Mouse (Mus musculus): ENCODE results near the gene Dhdds. TPM values are rescaled to one million over a fixed set of nuclear protein-coding genes. Genes with fewer than 3 reads are reported as not detected.
A peak's percentile ranks its signal among the peaks of the same experiment; 100 is the strongest.

The Dhdds gene
- polyA plus RNA-seq, 1 experiment = 30.2 TPM

DNA sequence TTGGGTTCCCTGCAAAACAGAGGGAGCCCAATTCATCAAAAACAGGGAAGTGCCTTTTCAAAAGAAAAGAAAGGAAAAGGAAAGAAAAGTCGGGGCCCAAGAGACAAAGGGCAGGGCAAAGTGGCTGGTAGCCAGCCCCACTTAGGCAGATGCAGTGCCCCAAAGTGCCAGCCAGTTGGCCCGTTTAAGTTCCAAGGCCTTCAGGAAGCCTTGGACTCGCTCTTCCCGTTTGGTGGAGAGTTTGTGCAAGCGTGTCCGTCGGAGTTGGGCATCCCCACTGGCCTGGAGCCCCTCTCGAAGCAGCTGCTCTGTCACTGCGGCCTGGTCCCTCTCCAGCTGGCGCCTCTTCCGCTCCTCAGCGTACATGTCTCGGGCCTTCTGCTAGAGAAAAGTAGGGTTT lies 29.8 kb downstream of the Dhdds start:
- 81% methylated on average over 13 of the region's 13 CpGs for WGBS
- Histone ChIP-seq H3K4me1 (ENCODE audit: control insufficient read depth, insufficient read depth, low read length) (no peaks in the 10 kb centered on the region; the same call in 1 of the 2 replicates), H3K4me3 (replicated peaks; ENCODE audit: control insufficient read depth, low read depth, low read length) (no peak overlapping the region), H3K27ac (ENCODE audit: control insufficient read depth, insufficient read depth, low read depth, low read length, poor library complexity) (no peak overlapping the region)
- TF ChIP-seq CTCF (IDR thresholded peaks at IDR 0.05; ENCODE audit: control insufficient read depth, insufficient read depth, low read length) (no peak), POLR2A (IDR thresholded peaks at IDR 0.05; ENCODE audit: borderline replicate concordance, control insufficient read depth, low read depth, low read length) (no peak)

DNA sequence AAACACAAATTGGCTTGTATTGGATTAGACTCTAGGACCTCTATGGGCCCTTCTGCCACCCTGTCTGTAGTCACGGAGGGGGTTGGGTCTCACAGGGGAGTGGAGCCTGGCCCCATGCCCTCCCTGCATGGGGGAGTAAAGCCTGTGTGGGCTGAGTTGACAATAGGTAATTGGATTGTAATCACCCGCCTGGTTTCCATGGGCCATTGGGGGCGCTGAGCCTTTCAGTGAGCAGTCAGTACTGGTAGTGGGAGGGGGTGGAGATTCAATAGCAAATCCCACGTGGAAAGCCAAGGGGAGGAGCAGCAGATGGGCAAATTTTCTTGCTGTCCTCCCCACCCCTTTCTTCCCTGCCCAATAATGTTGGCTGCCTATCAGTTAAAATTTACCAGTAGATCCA lies 30.5 kb downstream of the Dhdds start:
- H3K4me3 ChIP-seq (replicated peaks; ENCODE audit: control insufficient read depth, low read depth, low read length) = no peak overlapping the region
- TF ChIP-seq CTCF (IDR thresholded peaks at IDR 0.05; ENCODE audit: control insufficient read depth, insufficient read depth, low read length) = no peak
- TF ChIP-seq POLR2A (IDR thresholded peaks at IDR 0.05; ENCODE audit: borderline replicate concordance, control insufficient read depth, low read depth, low read length) = no peak
- 71% methylated on average over 4 of the region's 4 CpGs for WGBS
- H3K27ac ChIP-seq (ENCODE audit: control insufficient read depth, insufficient read depth, low read depth, low read length, poor library complexity) = peak overlapping the region; percentile 99; the same call in 1 of the 2 replicates
- H3K4me1 ChIP-seq (ENCODE audit: control insufficient read depth, insufficient read depth, low read length) = no peaks in the 10 kb centered on the region; the same call in 1 of the 2 replicates

DNA sequence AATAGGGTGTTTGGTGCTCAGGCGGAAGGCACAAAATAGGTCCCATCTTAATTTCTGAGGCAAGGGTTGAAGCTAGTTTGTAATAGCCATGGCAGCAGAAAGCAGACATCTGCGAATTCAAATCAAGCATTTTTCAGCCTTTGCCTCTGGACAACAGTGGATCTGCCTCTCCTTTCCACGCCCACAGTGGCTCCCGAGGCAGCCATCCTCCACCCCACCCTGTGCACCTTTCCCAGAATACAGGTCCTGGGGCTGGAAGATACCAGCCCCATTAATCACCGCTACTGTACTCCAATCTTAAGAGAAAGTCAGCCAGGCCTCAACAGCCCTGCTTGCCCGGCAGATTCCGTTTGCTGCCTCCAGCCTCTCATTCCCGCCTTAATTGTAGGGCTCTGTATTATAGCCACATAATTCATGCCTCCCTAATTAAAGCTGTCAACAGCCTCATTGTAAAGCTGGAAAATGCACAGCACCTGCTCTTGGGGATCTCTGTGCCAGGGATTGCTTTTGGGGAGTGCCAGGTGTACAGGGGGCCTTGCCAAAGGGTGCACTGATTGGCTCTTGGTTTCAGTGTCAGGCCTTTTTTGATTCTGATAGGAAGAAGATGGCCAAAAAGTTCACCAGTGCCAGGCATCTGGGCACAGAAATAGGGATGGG lies 31.5 kb downstream of the Dhdds start:
- H3K4me1 ChIP-seq (ENCODE audit: control insufficient read depth, insufficient read depth, low read length) = no peaks in the 10 kb centered on the region; the same call in 1 of the 2 replicates
- no peak for TF ChIP-seq CTCF (IDR thresholded peaks at IDR 0.05; ENCODE audit: control insufficient read depth, insufficient read depth, low read length)
- TF ChIP-seq POLR2A (IDR thresholded peaks at IDR 0.05; ENCODE audit: borderline replicate concordance, control insufficient read depth, low read depth, low read length) = no peak
- H3K27ac ChIP-seq (ENCODE audit: control insufficient read depth, insufficient read depth, low read depth, low read length, poor library complexity) = peak overlapping the region; percentile 99
- H3K4me3 ChIP-seq (replicated peaks; ENCODE audit: control insufficient read depth, low read depth, low read length) = no peak overlapping the region
- WGBS = 73% methylated on average over 8 of the region's 8 CpGs

DNA sequence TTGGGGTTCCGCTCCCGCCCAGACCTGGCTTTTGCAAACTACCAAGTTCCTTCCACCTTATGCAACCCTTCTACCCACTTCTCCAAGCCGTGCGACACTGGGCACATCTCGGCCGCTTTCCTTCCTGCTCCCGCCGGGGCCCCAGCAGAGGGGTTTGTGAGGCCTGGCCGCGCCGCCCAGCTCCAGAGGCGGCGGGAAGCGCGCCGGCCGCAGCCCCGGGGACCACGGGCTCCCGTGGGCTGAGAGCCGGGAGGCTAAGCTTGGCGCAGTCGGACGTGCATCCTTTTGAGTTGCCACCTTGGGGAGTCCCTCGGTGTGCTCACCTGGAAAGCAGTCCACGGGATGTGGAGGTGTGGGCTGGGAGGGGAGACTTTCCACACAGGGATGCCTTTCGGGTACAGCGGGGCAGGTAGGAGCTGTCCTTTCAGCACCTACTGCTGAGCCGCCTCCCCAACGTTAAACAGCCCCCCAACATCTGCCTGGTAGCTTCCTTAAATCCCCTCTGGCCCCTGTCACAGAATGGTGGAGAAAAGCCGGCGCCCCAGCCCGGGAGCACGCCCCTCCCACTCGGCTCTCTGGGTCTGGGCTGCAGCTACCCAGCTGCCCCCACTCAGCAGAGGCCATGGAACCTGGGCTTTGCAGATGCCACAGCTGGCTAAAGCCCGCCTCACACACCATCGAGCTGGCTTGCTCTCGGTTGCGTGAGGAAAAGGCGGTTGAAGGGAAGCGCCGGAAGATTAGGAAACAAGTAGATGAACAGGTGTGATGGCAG lies 32.4 kb downstream of the Dhdds start, which contains the start of gene Hmgn2:
Hmgn2 (minus strand) TSS at position 501 of the 772 bp plus-strand sequence.
- Histone ChIP-seq H3K27ac (ENCODE audit: control insufficient read depth, insufficient read depth, low read depth, low read length, poor library complexity) (peak within 1 kb of the TSS; percentile 99), H3K4me3 (replicated peaks; ENCODE audit: control insufficient read depth, low read depth, low read length) (peak within 1 kb of the TSS; percentile 81), H3K4me1 (ENCODE audit: control insufficient read depth, insufficient read depth, low read length) (no peaks in the 10 kb centered on the region; the same call in 1 of the 2 replicates)
- TF ChIP-seq CTCF (IDR thresholded peaks at IDR 0.05; ENCODE audit: control insufficient read depth, insufficient read depth, low read length) (no peak), POLR2A (IDR thresholded peaks at IDR 0.05; ENCODE audit: borderline replicate concordance, control insufficient read depth, low read depth, low read length) (peak; percentile 4; the same call in 1 of the 2 replicates)
- under 1% methylated on average over 42 of the region's 42 CpGs for WGBS

DNA sequence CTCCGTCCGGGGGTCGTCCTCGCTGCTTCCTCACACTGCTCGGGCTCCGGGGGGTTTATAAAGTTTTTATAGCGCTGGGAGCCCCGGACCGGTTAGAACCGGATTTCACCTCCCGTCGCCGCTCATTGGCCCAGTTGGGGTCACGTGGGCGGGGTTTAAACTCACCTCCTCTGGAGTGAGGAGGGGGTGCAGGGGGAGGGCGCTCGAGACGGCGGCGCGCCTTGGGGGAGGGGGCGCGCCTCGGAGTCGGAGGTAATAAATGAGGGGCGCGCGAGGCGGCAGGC lies 32.9 kb downstream of the Dhdds start:
- Histone ChIP-seq H3K4me3 (replicated peaks; ENCODE audit: control insufficient read depth, low read depth, low read length) (peak overlapping the region; percentile 81), H3K4me1 (ENCODE audit: control insufficient read depth, insufficient read depth, low read length) (no peaks in the 10 kb centered on the region; the same call in 1 of the 2 replicates), H3K27ac (ENCODE audit: control insufficient read depth, insufficient read depth, low read depth, low read length, poor library complexity) (peak overlapping the region; percentile 99)
- TF ChIP-seq POLR2A (IDR thresholded peaks at IDR 0.05; ENCODE audit: borderline replicate concordance, control insufficient read depth, low read depth, low read length) (no peak), CTCF (IDR thresholded peaks at IDR 0.05; ENCODE audit: control insufficient read depth, insufficient read depth, low read length) (no peak)
- under 1% methylated on average over 29 of the region's 29 CpGs for WGBS

DNA sequence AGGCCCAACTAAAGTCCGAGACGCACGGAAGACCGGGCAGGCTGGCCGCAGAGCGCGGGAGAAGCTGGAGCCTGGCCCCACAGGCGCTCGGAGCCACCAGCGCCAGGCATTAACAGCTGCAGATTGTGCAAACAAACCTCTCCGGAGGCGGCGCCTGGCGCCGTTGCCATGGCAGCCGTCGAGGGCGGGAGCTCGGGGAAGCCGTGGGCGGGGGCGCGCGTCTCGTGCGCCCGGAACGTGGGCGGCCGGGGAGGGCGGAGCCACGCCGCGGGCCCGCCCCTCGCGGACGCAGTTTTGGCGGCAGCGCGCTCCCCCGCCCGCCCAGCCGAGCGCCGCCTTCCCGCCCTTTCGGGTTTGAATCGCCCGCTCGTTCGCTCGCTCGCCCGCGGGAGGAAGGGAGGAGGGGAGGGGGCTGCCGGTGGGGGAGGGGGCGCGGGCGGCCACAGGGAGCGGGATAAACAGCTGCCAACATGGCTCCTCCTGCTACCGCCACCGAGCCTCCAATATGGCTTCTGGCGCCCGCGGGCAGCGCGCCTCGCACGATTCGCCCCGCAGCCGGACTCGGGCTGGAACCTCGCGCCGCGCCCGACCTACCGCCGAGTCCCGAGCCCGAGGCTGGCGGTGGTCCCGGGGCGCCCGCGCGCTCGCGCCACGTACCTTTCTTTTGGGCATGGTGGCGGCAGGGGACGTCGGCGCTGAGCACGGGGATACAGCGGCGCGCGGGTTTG lies 33.4 kb downstream of the Dhdds start:
- under 1% methylated on average over 94 of the region's 101 CpGs for WGBS
- Histone ChIP-seq H3K4me1 (ENCODE audit: control insufficient read depth, insufficient read depth, low read length) (no peaks in the 10 kb centered on the region; the same call in 1 of the 2 replicates), H3K27ac (ENCODE audit: control insufficient read depth, insufficient read depth, low read depth, low read length, poor library complexity) (peak overlapping the region; percentile 99), H3K4me3 (replicated peaks; ENCODE audit: control insufficient read depth, low read depth, low read length) (peak overlapping the region; percentile 83)
- TF ChIP-seq POLR2A (IDR thresholded peaks at IDR 0.05; ENCODE audit: borderline replicate concordance, control insufficient read depth, low read depth, low read length) (peak; percentile 59; the same call in 1 of the 2 replicates), CTCF (IDR thresholded peaks at IDR 0.05; ENCODE audit: control insufficient read depth, insufficient read depth, low read length) (no peak)

DNA sequence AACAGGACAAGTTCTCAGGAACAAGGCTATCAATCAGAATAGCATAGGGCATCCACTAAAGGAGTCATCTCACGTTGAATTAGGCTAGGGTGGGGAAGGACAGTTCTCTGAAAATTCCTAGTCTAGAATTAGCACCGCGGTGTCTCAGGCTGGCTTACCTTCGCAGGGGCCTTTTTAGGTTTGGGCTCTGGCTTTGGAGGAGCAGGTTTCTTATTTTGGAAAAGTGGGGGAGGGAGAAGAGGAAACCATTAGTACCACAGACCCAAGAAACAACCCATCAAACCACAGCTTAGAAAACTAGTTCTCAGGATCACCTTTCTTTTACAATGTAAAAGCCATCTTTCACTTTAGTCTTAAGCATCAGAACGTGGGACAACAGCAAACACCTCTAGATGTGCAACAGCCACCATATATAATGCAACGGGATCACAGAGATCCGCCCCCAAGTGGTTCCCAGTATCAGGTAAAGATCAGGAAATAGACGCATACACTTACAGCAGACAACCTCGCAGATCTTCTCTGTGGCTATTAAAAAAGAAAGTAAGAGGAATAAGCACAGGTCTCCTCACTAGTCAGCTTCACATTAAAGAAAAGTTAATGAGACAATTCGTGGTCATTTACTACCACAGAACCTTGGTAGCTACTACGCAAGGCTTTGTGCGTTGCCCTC lies 34.3 kb downstream of the Dhdds start:
- H3K4me1 ChIP-seq (ENCODE audit: control insufficient read depth, insufficient read depth, low read length) = no peaks in the 10 kb centered on the region; the same call in 1 of the 2 replicates
- peak overlapping the region; percentile 83 for H3K4me3 ChIP-seq (replicated peaks; ENCODE audit: control insufficient read depth, low read depth, low read length)
- TF ChIP-seq POLR2A (IDR thresholded peaks at IDR 0.05; ENCODE audit: borderline replicate concordance, control insufficient read depth, low read depth, low read length) (no peak), CTCF (IDR thresholded peaks at IDR 0.05; ENCODE audit: control insufficient read depth, insufficient read depth, low read length) (no peak)
- 22% methylated on average over 12 of the region's 12 CpGs for WGBS
- 0 out of 2 replicates have a peak overlapping the region, but pooled peaks have one; percentile 56 for H3K27ac ChIP-seq (ENCODE audit: control insufficient read depth, insufficient read depth, low read depth, low read length, poor library complexity)
